Mouse (Mus musculus) left cerebral cortex, postnatal 25 days (tissue): ENCODE results near the gene Spaca4. TPM values are rescaled to one million over a fixed set of nuclear protein-coding genes. Genes with fewer than 3 reads are reported as not detected.

Source experiments
- DNase-seq, 2 experiments: peaks; one replicate each; pipeline ENCODE4 v3.0.0; 2022; ENCODE audit warnings: low spot score in 2 of 2, mixed read lengths in 1 of 2
- intact Hi-C: fragments of 180-260 bp; cut with DNase I; formaldehyde crosslinking; loops from one replicate; pipeline ENCODE4 v1.15.1; 2025
- total RNA-seq, 2 experiments: library from RNA; stranded (reverse); gene quantifications; 2 replicates each; pipeline ENCODE4 v1.2.3; 2021

Spaca4 gene
- not detected for total RNA-seq

GRCm38 (mm10) chr7:45725713-45726112 lies at the start of gene Spaca4:
Spaca4 (minus strand) TSS chr7:45725813.
- no peak for DNase-seq
- intact Hi-C loops: no loop called here

GRCm38 (mm10) chr7:45775237-45775636 lies 49.6 kb upstream of the Spaca4 start:
- DNase-seq: no peak
- intact Hi-C loops: no loop called here

- no peak for DNase-seq
- intact Hi-C loops: no loop called here
Observed at GRCm38 (mm10) chr7:45771101-45771500, 45.5 kb upstream of the Spaca4 start.

GRCm38 (mm10) chr7:45770427-45771082 lies 44.9 kb upstream of the Spaca4 start:
- DNase-seq: no peak
- intact Hi-C loops: no loop called here

- intact Hi-C loops: loop anchor here (5.0 kb wide), 1 partner anchor 230 kb away; no protein-coding TSS in a partner anchor
- DNase-seq: no peak
Observed at GRCm38 (mm10) chr7:45767500-45767899, 41.9 kb upstream of the Spaca4 start.

GRCm38 (mm10) chr7:45766764-45767163 lies 41.2 kb upstream of the Spaca4 start:
- intact Hi-C loops: loop anchor here (5.0 kb wide), 1 partner anchor 231 kb away; no protein-coding TSS in a partner anchor
- DNase-seq: no peak

GRCm38 (mm10) chr7:45765995-45766394 lies 40.4 kb upstream of the Spaca4 start:
- no peak for DNase-seq
- intact Hi-C loops: loop anchor here (5.0 kb wide), 1 partner anchor 231 kb away; no protein-coding TSS in a partner anchor

- intact Hi-C loops: no loop called here
Observed at GRCm38 (mm10) chr7:45760151-45760550, 34.5 kb upstream of the Spaca4 start.

GRCm38 (mm10) chr7:45759400-45759799 lies 33.8 kb upstream of the Spaca4 start:
- DNase-seq: no peak
- intact Hi-C loops: no loop called here

More at GRCm38 (mm10) chr7:45760151-45760550, 34.5 kb upstream of the Spaca4 start:
- no peak for DNase-seq

- intact Hi-C loops: no loop called here
- no peak for DNase-seq
Observed at GRCm38 (mm10) chr7:45755703-45756102, 30.1 kb upstream of the Spaca4 start.

GRCm38 (mm10) chr7:45750162-45750561 lies 24.5 kb upstream of the Spaca4 start:
- intact Hi-C loops: no loop called here
- no peak for DNase-seq

GRCm38 (mm10) chr7:45749401-45749800 lies 23.8 kb upstream of the Spaca4 start:
- no peak for DNase-seq
- intact Hi-C loops: no loop called here

GRCm38 (mm10) chr7:45748110-45748509 lies 22.5 kb upstream of the Spaca4 start:
- intact Hi-C loops: no loop called here

GRCm38 (mm10) chr7:45747450-45747849 lies 21.8 kb upstream of the Spaca4 start:
- DNase-seq: no peak
- intact Hi-C loops: no loop called here

More at GRCm38 (mm10) chr7:45748110-45748509, 22.5 kb upstream of the Spaca4 start:
- DNase-seq: no peak

- no peak for DNase-seq
- intact Hi-C loops: no loop called here
Observed at GRCm38 (mm10) chr7:45746518-45746917, 20.9 kb upstream of the Spaca4 start.

GRCm38 (mm10) chr7:45744387-45744786 lies 18.8 kb upstream of the Spaca4 start:
- intact Hi-C loops: no loop called here

GRCm38 (mm10) chr7:45742338-45742737 lies 16.7 kb upstream of the Spaca4 start:
- intact Hi-C loops: loop anchor here (1.0 kb wide), 1 partner anchor 43 kb away; no protein-coding TSS in a partner anchor
- DNase-seq: peak; percentile 69 to 93

More at GRCm38 (mm10) chr7:45744387-45744786, 18.8 kb upstream of the Spaca4 start:
- DNase-seq: peak; percentile 69 to 78

- peak in 1 of 2 experiments; percentile 61 for DNase-seq
- intact Hi-C loops: loop anchor here (1.0 kb wide), 1 partner anchor 44 kb away; no protein-coding TSS in a partner anchor
Observed at GRCm38 (mm10) chr7:45741777-45742176, 16.2 kb upstream of the Spaca4 start.

- peak; percentile 39 to 47 for DNase-seq
- intact Hi-C loops: no loop called here
Observed at GRCm38 (mm10) chr7:45741308-45741707, 15.7 kb upstream of the Spaca4 start.

- intact Hi-C loops: loop anchor here (1.0 to 5.0 kb wide), 4 partner anchors 61 to 269 kb away; partner anchors contain the start of gene Kdelr1
- no peak for DNase-seq
Observed at GRCm38 (mm10) chr7:45739820-45740219, 14.2 kb upstream of the Spaca4 start.

GRCm38 (mm10) chr7:45739162-45739763 lies 13.7 kb upstream of the Spaca4 start:
- peak; percentile 84 to 91 for DNase-seq
- intact Hi-C loops: loop anchor here (1.0 to 5.0 kb wide), 4 partner anchors 62 to 270 kb away; partner anchors contain the start of gene Kdelr1
